Mouse (Mus musculus): ENCODE results near the gene Armh1.
"Not testable (repeated sequence)": the region's sequence is repeated elsewhere in the genome, so short reads cannot be mapped to it uniquely, and the experiment has no call there.

Gene Armh1

DNA sequence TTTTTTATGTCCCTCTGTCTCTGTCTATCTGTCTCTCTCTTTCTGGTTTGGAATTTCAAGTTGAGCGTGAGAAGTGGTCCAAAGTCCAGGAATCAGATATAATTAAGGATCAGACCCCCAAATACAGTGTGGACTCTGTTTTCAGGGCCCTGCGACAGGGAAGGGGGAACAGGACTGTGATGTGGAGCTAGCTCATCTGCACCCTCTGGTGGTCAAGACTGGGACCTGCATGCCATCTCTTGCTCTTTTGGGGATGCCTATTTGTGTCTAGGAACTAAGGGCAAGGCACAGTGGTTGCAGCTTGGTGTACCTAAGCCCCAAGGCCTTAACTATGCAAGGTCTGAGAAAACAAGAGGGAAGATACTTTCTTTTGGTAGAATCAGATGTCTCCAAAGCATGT lies 15.4 kb upstream of the Armh1 start:
- DNase-seq: peak; percentile 77

DNA sequence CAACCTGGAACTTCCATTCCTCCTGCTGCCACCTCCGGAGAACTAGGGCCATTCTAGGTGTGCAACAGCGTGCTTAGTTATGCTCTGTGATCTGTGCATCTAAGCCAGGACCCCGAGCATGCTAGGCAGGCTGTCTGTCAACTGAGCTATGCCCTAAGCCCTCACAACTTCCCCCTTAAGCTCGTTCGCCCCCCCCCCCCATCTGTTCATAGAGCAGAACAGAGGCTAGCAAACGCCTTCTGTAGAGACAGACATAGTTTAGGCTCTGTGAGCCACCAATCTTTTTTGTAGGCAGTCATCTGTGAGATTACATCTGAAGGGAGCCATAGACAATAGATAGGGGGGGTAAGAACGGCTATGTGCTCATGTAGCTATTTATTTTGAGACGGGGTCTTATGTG lies 11.1 kb upstream of the Armh1 start:
- DNase-seq: no peak

GRCm38 (mm10) chr4:117262101-117262913 lies 10.4 kb upstream of the Armh1 start:
- DNase-seq: no peak

DNA sequence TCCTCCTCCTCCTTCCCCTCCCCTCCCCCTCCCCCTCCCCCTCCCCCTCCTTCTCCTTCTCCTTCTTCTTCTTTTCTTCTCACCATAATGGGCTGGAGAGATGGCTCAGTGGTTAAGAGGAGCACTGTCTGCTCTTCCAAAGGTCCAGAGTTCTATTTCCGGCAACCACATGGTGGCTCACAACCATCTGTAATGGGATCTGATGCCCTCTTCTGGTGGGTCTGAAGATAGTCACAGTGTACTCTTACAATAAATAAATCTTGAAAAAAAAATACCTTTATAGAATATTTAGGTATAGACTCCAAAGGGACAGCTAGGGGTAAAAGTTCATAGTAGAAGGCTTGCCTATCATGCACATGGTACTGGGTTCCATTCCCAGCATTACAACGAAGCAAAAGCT lies 9.3 kb upstream of the Armh1 start:
- no peak for DNase-seq

DNA sequence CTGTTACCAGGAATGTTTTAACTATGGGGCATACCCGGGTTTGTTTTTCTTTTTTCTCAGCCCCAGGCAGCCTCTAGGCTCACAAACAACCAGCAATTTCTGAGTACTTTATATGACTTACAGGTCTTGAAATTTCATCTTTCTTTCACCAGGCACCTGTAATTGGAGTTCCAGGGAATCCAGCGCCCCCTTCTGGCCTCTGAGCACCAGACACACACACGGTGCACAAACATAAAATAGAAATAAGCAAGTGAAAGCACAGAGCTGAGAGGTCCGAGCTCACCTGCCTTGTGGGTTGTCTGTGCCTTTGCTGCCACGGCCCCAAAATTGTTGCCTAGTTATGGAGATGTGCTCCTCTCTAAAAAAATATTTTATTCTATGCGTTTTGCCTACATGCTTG lies 8.0 kb upstream of the Armh1 start:
- not testable (repeated sequence) for DNase-seq

- no peak for DNase-seq
Observed at GRCm38 (mm10) chr4:117254672-117255071, 2.7 kb upstream of the Armh1 start.

GRCm38 (mm10) chr4:117254017-117254627 lies 2.2 kb upstream of the Armh1 start:
- no peak for DNase-seq

- no peak for DNase-seq
Observed at GRCm38 (mm10) chr4:117253218-117254016, 1.5 kb upstream of the Armh1 start.

GRCm38 (mm10) chr4:117252755-117253154 lies 830 bp upstream of the Armh1 start:
- no peak for DNase-seq

- DNase-seq: no peak
Observed at GRCm38 (mm10) chr4:117252351-117252750, 426 bp upstream of the Armh1 start.

DNA sequence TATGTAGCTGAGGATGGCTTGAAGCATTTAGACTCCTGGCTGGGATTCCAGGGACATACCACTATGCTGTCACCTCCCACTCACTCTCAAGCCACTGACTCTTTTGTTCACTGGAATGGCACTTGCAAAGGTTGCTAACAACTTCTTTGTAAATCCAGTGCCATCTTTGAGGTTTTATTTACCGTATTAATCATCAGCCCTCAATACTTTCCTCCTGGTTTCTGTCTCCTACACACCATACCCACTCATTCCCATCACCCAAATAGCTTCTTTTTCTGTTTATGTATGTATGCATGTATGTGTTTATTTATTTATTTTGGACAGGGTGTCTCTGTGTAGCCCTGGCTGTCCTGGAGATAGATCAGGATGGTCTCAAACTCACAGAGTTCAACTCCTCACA lies 943 bp downstream of the Armh1 start:
- no peak for DNase-seq

GRCm38 (mm10) chr4:117240867-117241266 lies 11.1 kb downstream of the Armh1 start:
- no peak for DNase-seq

DNA sequence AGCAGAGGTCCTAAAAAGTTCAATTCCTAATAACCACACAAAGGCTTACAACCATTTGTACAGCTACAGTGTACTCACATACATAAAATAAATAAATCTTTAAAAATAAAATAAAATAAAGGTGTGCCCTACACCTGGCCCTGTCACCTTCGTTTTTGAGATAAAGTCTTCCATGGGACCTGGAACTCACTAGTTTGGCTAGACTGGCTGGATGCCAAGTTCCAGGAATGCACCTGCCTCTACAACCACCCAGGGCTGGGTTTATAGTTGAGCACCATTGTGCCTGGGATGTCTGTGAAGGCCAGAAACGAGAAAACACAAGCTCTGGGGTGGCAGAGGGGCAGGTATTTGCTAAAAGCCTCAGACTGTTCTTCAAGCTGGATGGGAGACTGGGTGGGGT lies 12.8 kb downstream of the Armh1 start:
- DNase-seq: no peak

GRCm38 (mm10) chr4:117235822-117236221 lies 16.1 kb downstream of the Armh1 start:
- DNase-seq: no peak

DNA sequence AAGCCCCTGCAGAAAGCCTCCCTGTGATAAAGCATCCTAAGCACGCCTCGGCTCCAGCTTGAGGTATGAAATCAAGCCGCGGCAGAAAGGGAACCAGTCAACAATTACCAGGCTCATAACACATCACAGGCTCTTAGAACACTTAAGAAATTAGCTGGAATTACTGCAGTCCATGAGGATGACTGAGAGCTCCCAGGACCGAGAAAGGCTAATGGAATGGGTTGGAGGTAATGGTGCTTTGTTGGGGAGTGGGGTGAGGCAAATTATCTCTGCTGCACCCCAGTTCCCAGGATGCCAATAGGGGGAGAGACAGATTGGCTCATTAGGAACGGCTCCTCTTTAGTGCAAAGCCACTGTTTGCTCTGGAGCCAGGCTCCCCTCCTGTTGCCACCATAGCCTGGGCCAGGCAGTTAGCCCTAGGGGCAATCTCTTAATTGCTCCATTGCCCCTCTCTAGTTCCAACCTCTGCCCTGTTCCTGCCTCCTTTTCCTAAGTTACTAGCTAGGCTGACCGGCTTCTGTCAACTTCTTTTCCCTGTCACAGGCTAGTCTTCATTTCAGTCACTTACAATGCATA lies 17.7 kb downstream of the Armh1 start:
- DNase-seq: no peak

GRCm38 (mm10) chr4:117231208-117231607 lies 20.7 kb downstream of the Armh1 start:
- no peak for DNase-seq

- DNase-seq: no peak
Observed at GRCm38 (mm10) chr4:117230331-117230730, 21.6 kb downstream of the Armh1 start.

DNA sequence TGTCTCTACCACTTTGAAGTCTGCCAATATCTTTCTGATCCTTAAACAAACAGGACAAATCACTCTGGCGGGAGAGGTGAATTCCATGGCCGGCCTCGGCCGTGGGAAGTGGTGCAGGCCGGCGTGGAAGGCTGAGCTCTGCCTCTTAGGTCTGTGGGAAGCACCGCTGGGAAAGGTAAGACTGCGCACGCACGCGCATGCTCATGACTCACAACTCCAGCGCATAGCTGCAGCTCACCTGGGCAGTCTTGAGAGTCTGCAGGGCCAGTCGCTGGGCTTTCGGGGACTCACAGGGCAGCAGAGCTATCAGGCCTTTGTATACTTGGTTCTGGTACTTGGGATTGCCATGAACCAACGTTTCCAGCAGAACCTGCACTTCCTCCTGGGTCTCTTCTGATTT lies 22.3 kb downstream of the Armh1 start:
- DNase-seq: no peak

- DNase-seq: no peak
Observed at GRCm38 (mm10) chr4:117225250-117225649, 26.7 kb downstream of the Armh1 start.

DNA sequence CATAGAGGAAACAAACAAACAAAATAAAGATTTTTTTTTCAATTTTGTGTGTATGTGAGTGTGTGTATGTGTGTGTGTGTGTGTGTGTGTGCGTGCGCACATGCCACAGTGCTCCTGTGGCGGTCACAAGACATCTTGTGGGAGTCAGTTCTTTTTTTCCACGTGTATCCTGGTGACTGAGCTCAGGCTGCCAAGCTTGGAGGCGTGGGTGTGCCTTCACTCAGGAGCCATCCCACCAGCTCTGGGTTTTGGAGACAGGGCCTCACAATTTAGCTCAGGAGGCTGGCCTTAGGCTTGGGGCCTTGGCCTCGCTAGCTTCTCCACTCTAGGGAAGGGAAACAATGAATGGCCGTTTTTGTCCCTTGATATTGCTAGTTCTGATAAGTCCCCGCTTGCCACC lies 27.8 kb downstream of the Armh1 start:
- DNase-seq: peak; percentile 38

DNA sequence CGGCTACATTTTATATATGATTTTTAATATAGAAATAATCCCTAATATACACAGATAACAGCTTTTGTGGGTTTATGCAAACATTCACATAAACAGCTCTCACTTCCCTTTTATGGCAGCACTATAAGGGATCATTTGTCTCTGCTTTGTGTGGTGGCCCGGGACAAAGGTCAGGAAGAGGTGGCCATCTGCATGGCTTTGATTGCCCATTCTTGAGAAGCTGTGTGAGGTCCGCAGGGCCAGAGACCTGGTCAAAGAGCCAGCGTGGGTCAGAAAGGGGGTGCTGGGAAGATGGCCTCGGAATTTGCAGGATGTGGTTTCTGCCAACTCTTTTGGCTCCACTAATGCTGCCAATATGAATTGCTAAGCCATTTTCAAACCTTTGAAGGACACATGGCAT lies 28.9 kb downstream of the Armh1 start:
- no peak for DNase-seq

- DNase-seq: no peak
Observed at GRCm38 (mm10) chr4:117221836-117222235, 30.1 kb downstream of the Armh1 start.

- DNase-seq: peak; percentile 28
Observed at GRCm38 (mm10) chr4:117220741-117221515, 31.0 kb downstream of the Armh1 start.
